17 mouse cellular contexts compared by ENCODE assay signal in genomic region chr2:75147399-75147798, GRCm38 (mm10).
"Had no signal": no experiment of that assay in that cellular context is flagged by ENCODE, and none has a peak within 500 bp of the region (broad histone marks: within the 10 kb centered on the region; RNA-seq: fewer than 3 reads in every experiment).

No protein-coding gene starts in this region.

- H3K9me3 ChIP-seq: kidney, embryonic 15.5 days; liver, embryonic 13.5 days; midbrain, embryonic 13.5 days; neural tube, embryonic 13.5 days had no signal

- H3K4me3 ChIP-seq: kidney, embryonic 15.5 days; liver, embryonic 13.5 days; midbrain, embryonic 13.5 days; neural tube, embryonic 13.5 days had no signal

- ATAC-seq: hindbrain, postnatal 0 days; midbrain, embryonic 13.5 days had no signal

- H3K9ac ChIP-seq: kidney, embryonic 15.5 days; liver, embryonic 13.5 days; midbrain, embryonic 13.5 days; neural tube, embryonic 13.5 days had no signal

- H3K27me3 ChIP-seq: liver, embryonic 13.5 days had no signal

- H3K4me2 ChIP-seq: kidney, embryonic 15.5 days; liver, embryonic 13.5 days; midbrain, embryonic 13.5 days; neural tube, embryonic 13.5 days had no signal

- H3K36me3 ChIP-seq: kidney, embryonic 15.5 days; liver, embryonic 13.5 days; midbrain, embryonic 13.5 days; neural tube, embryonic 13.5 days had no signal

- H3K4me1 ChIP-seq: liver, embryonic 13.5 days; midbrain, embryonic 13.5 days had no signal

- DNase-seq: kidney, adult 11 months; kidney, adult 8-10 months; kidney, postnatal 10 days; kidney, postnatal 4 days; left cerebral cortex, postnatal 4 days; liver, embryonic 13.5 days; lung, adult 2 months; right cerebral cortex, postnatal 14 days; right cerebral cortex, postnatal 4 days; thymus, adult 2 months; thymus, postnatal 25 days had no signal

- H3K27ac ChIP-seq: hindbrain, postnatal 0 days; kidney, embryonic 15.5 days; liver, embryonic 13.5 days; macrophage; midbrain, embryonic 13.5 days; neural tube, embryonic 13.5 days; stomach, postnatal 0 days had no signal
